27 mouse cellular contexts compared by ENCODE assay signal in genomic region chr17:69320496-69320895, GRCm38 (mm10).
DNase-seq lines count a peak whose midpoint lies in the region; ATAC-seq lines count a peak whose summit lies in the region.
"Had no signal": no experiment of that assay in that cellular context is flagged by ENCODE, and none has a peak within 500 bp of the region (broad histone marks: within the 10 kb centered on the region; RNA-seq: fewer than 3 reads in every experiment).

No protein-coding gene starts in this region.

- H3K4me2 ChIP-seq in liver, embryonic 13.5 days: no peak overlapping the region
- no peak overlapping the region for H3K4me2 ChIP-seq in hindbrain, embryonic 13.5 days
- H3K4me2 ChIP-seq: embryonic facial prominence, embryonic 13.5 days; forebrain, embryonic 12.5 days; forebrain, embryonic 15.5 days; heart, embryonic 13.5 days; hindbrain, embryonic 12.5 days had no signal

- H3K4me3 ChIP-seq in liver, embryonic 13.5 days (replicated peaks): no peak overlapping the region
- no peak overlapping the region for H3K4me3 ChIP-seq in hindbrain, embryonic 13.5 days
- H3K4me3 ChIP-seq: embryonic facial prominence, embryonic 10.5 days; embryonic facial prominence, embryonic 13.5 days; erythroblast, embryonic 14.5 days; forebrain, embryonic 12.5 days; forebrain, embryonic 15.5 days; heart, adult 2 months; heart, embryonic 10.5 days; heart, embryonic 13.5 days; hindbrain, embryonic 12.5 days had no signal

- no peak overlapping the region for H3K27ac ChIP-seq in liver, embryonic 13.5 days
- H3K27ac ChIP-seq in hindbrain, embryonic 13.5 days: no peak overlapping the region
- H3K27ac ChIP-seq: embryonic facial prominence, embryonic 10.5 days; embryonic facial prominence, embryonic 13.5 days; forebrain, embryonic 12.5 days; forebrain, embryonic 15.5 days; heart, adult 2 months; heart, embryonic 10.5 days; heart, embryonic 13.5 days; hindbrain, embryonic 12.5 days had no signal

- no peak for ATAC-seq in liver, embryonic 13.5 days (ENCODE audit: low read depth)
- ATAC-seq in common myeloid progenitor, adult 5-6 weeks (replicated peaks; ENCODE audit: low read depth, poor library complexity, severe bottlenecking): peak; percentile 99
- peak; percentile 27; the same call in 1 of the 2 replicates for ATAC-seq in megakaryocyte, adult 5-6 weeks (ENCODE audit: poor library complexity, severe bottlenecking)
- no peak for ATAC-seq in hindbrain, embryonic 13.5 days (ENCODE audit: low FRiP score)
- ATAC-seq: forebrain, embryonic 15.5 days; hindbrain, embryonic 16.5 days had no signal

- H3K4me1 ChIP-seq in liver, embryonic 13.5 days (replicated peaks): no peaks in the 10 kb centered on the region
- no peaks in the 10 kb centered on the region for H3K4me1 ChIP-seq in hindbrain, embryonic 13.5 days (replicated peaks)
- H3K4me1 ChIP-seq: embryonic facial prominence, embryonic 10.5 days; embryonic facial prominence, embryonic 13.5 days; forebrain, embryonic 12.5 days; forebrain, embryonic 15.5 days; heart, embryonic 10.5 days; heart, embryonic 13.5 days; hindbrain, embryonic 12.5 days had no signal

- no peak overlapping the region for H3K9ac ChIP-seq in liver, embryonic 13.5 days
- H3K9ac ChIP-seq in hindbrain, embryonic 13.5 days: no peak overlapping the region
- H3K9ac ChIP-seq: embryonic facial prominence, embryonic 13.5 days; forebrain, embryonic 12.5 days; forebrain, embryonic 15.5 days; heart, embryonic 13.5 days; hindbrain, embryonic 12.5 days had no signal

- no peaks in the 10 kb centered on the region for H3K27me3 ChIP-seq in liver, embryonic 13.5 days
- no peaks in the 10 kb centered on the region for H3K27me3 ChIP-seq in hindbrain, embryonic 13.5 days
- H3K27me3 ChIP-seq: embryonic facial prominence, embryonic 13.5 days; forebrain, embryonic 12.5 days; forebrain, embryonic 15.5 days; heart, embryonic 13.5 days; hindbrain, embryonic 12.5 days had no signal

- H3K36me3 ChIP-seq in liver, embryonic 13.5 days: no peaks in the 10 kb centered on the region
- H3K36me3 ChIP-seq in hindbrain, embryonic 13.5 days: no peaks in the 10 kb centered on the region
- H3K36me3 ChIP-seq: embryonic facial prominence, embryonic 10.5 days; embryonic facial prominence, embryonic 13.5 days; forebrain, embryonic 12.5 days; forebrain, embryonic 15.5 days; heart, embryonic 10.5 days; heart, embryonic 13.5 days; hindbrain, embryonic 12.5 days had no signal

- H3K9me3 ChIP-seq in liver, embryonic 13.5 days (replicated peaks): no peaks in the 10 kb centered on the region; the same call in 1 of the 2 replicates
- no peaks in the 10 kb centered on the region for H3K9me3 ChIP-seq in hindbrain, embryonic 13.5 days
- H3K9me3 ChIP-seq: embryonic facial prominence, embryonic 10.5 days; embryonic facial prominence, embryonic 13.5 days; forebrain, embryonic 12.5 days; forebrain, embryonic 15.5 days; heart, embryonic 10.5 days; heart, embryonic 13.5 days; hindbrain, embryonic 12.5 days had no signal

- DNase-seq in liver, embryonic 13.5 days: peak; percentile 0
- no peak for DNase-seq in liver
- DNase-seq in 416B (ENCODE audit: low read depth): peak; percentile 8
- DNase-seq in adrenal gland, adult (ENCODE audit: inconsistent age in 2 of 2, low spot score in 1 of 2): no peak
- no peak for DNase-seq in spleen, postnatal 14 days (ENCODE audit: low spot score in 2 of 2)
- DNase-seq: adrenal gland, adult 8-10 months; adrenal gland, postnatal 25 days; cerebellum, adult 18-20 months; cerebellum, adult 9-10 months; cerebellum, postnatal 14 days; embryo, embryonic 11 days; gastrocnemius, postnatal 25 days; heart, adult 2 months; heart, postnatal 14 days; heart, postnatal 4 days had no signal

- WGBS in liver, embryonic 13.5 days (ENCODE audit: insufficient replicate concordance): 42% methylated on average over 10 of the region's 10 CpGs
- WGBS in hindbrain, embryonic 13.5 days: 92% methylated on average over 10 of the region's 10 CpGs

Comparison
In these comparisons a context has a peak if more than half of its experiments do, and no peak if none do; other contexts are left out.
1. DNase-seq: peak in liver, embryonic 13.5 days (single experiment) and 416B (single experiment); none in liver (single experiment), adrenal gland, adult (0 of 2) and spleen, postnatal 14 days (0 of 2).
2. ATAC-seq: peak in common myeloid progenitor, adult 5-6 weeks (single experiment) and megakaryocyte, adult 5-6 weeks (single experiment); none in liver, embryonic 13.5 days (single experiment) and hindbrain, embryonic 13.5 days (single experiment).